Mouse (Mus musculus) thymus, postnatal 0 days (tissue): ENCODE data around the gene Anp32b. TPM values are rescaled to one million over a fixed set of nuclear protein-coding genes. Genes with fewer than 3 reads are reported as not detected.

Experiments
- DNase-seq: peaks from one replicate; pipeline ENCODE4 v3.0.0-alpha.2; 2015; ENCODE audit warnings: low spot score
- polyA plus RNA-seq: library from polyadenylated mRNA; unstranded; fragments of >200 nt; fragmentation: Nextera tagmentation; extraction: Ambion mirVana; gene quantifications from 2 replicates; pipeline ENCODE4 v1.2.1, GENCODE M21; 2015

Anp32b gene
- polyA plus RNA-seq, 1 experiment from 2014 or later = 356 TPM

- DNase-seq = peak; percentile 63
Measured at GRCm38 (mm10) chr4:46452481-46452850, 1.8 kb downstream of the Anp32b start.

GRCm38 (mm10) chr4:46452855-46453719 is 2.4 kb downstream of the Anp32b start:
- peak; percentile 13 for DNase-seq

GRCm38 (mm10) chr4:46454097-46454864 is 3.6 kb downstream of the Anp32b start:
- peak; percentile 25 for DNase-seq

GRCm38 (mm10) chr4:46456762-46457161 is 6.1 kb downstream of the Anp32b start:
- no peak for DNase-seq

- no peak for DNase-seq
Measured at GRCm38 (mm10) chr4:46457186-46457585, 6.5 kb downstream of the Anp32b start.

GRCm38 (mm10) chr4:46458411-46458810 is 7.7 kb downstream of the Anp32b start:
- DNase-seq = peak; percentile 15

- peak; percentile 77 for DNase-seq
Measured at GRCm38 (mm10) chr4:46463130-46463830, 12.6 kb downstream of the Anp32b start.

GRCm38 (mm10) chr4:46465740-46466139 is 15.0 kb downstream of the Anp32b start:
- DNase-seq = no peak

- DNase-seq = no peak
Measured at GRCm38 (mm10) chr4:46475101-46475500, 24.4 kb downstream of the Anp32b start.

GRCm38 (mm10) chr4:46479081-46479480 is 28.4 kb downstream of the Anp32b start:
- DNase-seq = peak; percentile 14

- peak; percentile 87 for DNase-seq
Measured at GRCm38 (mm10) chr4:46485696-46486417, 35.2 kb downstream of the Anp32b start.

GRCm38 (mm10) chr4:46487348-46487747 is 36.6 kb downstream of the Anp32b start:
- no peak for DNase-seq

GRCm38 (mm10) chr4:46489028-46489925 is 38.6 kb downstream of the Anp32b start, which contains the start of gene Nans:
TSS of gene Nans (plus strand) at chr4:46489248.
- peak; percentile 96 for DNase-seq

GRCm38 (mm10) chr4:46493071-46493470 is 42.4 kb downstream of the Anp32b start:
- DNase-seq = no peak

GRCm38 (mm10) chr4:46495543-46495942 is 44.8 kb downstream of the Anp32b start:
- DNase-seq = no peak

GRCm38 (mm10) chr4:46497286-46497892 is 46.7 kb downstream of the Anp32b start:
- peak; percentile 85 for DNase-seq

GRCm38 (mm10) chr4:46498511-46498910 is 47.8 kb downstream of the Anp32b start:
- no peak for DNase-seq

- peak; percentile 57 for DNase-seq
Measured at GRCm38 (mm10) chr4:46498976-46499375, 48.3 kb downstream of the Anp32b start.
